ENCODE assay signal across 9 mouse cellular contexts in the genomic region with DNA sequence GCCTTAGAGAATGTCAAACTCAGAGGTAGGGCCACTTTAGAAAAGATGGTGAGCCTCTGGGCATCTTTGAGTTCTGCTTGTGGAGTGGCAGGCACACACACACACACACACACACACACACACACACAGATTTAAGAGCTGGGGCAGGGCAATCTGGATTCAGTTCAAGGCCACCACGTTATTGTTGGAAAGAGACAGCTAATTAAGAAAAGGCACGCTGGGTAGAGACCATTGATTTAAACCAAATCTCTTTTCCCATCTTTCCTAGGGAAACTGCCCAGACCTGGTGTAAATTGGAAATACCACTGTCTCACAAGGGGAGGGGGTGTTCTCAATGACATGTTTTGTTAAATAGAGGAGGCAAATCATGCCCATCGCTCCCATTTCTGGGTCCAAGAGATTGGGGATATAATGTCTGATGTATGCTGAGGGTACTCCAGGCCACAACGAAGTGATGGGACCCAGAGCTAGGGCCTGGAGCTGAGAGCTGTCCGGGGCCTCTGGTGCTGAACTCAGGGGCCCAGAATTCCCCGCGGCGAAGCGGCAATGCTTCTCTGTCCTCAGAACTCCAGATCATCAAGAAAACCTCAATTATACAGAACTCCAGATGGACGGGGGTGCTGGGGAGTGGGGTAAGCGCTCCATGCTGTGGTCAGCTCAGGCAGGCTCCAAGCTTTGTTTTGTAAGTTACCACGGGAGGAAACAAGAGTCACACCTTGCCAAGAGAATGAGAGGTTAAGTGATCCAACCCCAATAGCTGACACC. TPM values are rescaled to one million over a fixed set of nuclear protein-coding genes. Genes with fewer than 3 reads are reported as not detected.
A peak's percentile ranks its signal among the peaks of the same experiment; 100 is the strongest.
DNase-seq lines count a peak whose midpoint lies in the region; ATAC-seq and TF ChIP-seq lines count a peak whose summit lies in the region.
"Had no signal": no experiment of that assay in that cellular context is flagged by ENCODE, and none has a peak within 500 bp of the region (broad histone marks: within the 10 kb centered on the region; RNA-seq: fewer than 3 reads in every experiment).

No protein-coding gene starts in this region.

- peaks cover 32% of the 10 kb centered on the region for H3K4me1 ChIP-seq in neural tube, embryonic 12.5 days

- H3K9me3 ChIP-seq in neural tube, embryonic 12.5 days: 0 out of 2 replicates have a peak, but pooled peaks cover 4% of the 10 kb centered on the region

- peaks cover 37% of the 10 kb centered on the region for H3K27me3 ChIP-seq in neural tube, embryonic 12.5 days (replicated peaks)

- intact Hi-C loops in gastrocnemius, adult 2 months (cut with DNase I): no loop called here

- H3K27ac ChIP-seq in gastrocnemius, adult 2 months: no peak overlapping the region
- H3K27ac ChIP-seq in neural tube, embryonic 12.5 days: no peak overlapping the region

- H3K4me2 ChIP-seq in neural tube, embryonic 12.5 days (replicated peaks): peak overlapping the region; percentile 82

- ATAC-seq in neural tube, embryonic 12.5 days (ENCODE audit: low FRiP score, low read depth): no peak

- no peaks in the 10 kb centered on the region for H3K36me3 ChIP-seq in neural tube, embryonic 12.5 days

- DNase-seq in gastrocnemius, adult 2 months: peak; percentile 27
- DNase-seq in gastrocnemius, adult 8-10 months (ENCODE audit: low spot score in 2 of 2): no peak
- peak; percentile 49 for DNase-seq in right cerebral cortex, postnatal 14 days
- DNase-seq in right cerebral cortex, postnatal 36 days (ENCODE audit: low spot score in 2 of 2): no peak
- DNase-seq in forelimb bud, embryonic 11.5 days (ENCODE audit: low read depth, low spot score): peak; percentile 52
- DNase-seq in gastrocnemius, adult 18-20 months (ENCODE audit: low spot score): no peak
- no peak for DNase-seq in urinary bladder, postnatal 10 days (ENCODE audit: low spot score)

- TF ChIP-seq CTCF in gastrocnemius, adult 2 months (IDR thresholded peaks at IDR 0.05): no peak

- H3K4me3 ChIP-seq in gastrocnemius, adult 2 months: no peak overlapping the region
- peak overlapping the region; percentile 53 for H3K4me3 ChIP-seq in neural tube, embryonic 12.5 days

- peak overlapping the region; percentile 73; the same call in 1 of the 2 replicates for H3K9ac ChIP-seq in neural tube, embryonic 12.5 days

- WGBS in neural tube, embryonic 12.5 days: 8% methylated on average over 12 of the region's 12 CpGs

RNA-seq across cellular contexts. Expression of gene Sez6l, which starts 1.7 kb away (rescaled TPM):
- not detected for total RNA-seq in gastrocnemius, adult 2 months (2021)
- total RNA-seq in gastrocnemius, adult 8-10 months (2022): under 1 TPM in 3 of 4 experiments, not detected in 1; 0.04 to 0.19 (median 0.05) TPM
- 12.0 and 13.0 TPM in 2 replicates for polyA plus RNA-seq in neural tube, embryonic 12.5 days (2016; fragmentation: Nextera tagmentation; extraction: Ambion mirVana)
- under 1 TPM in 1 of 2 experiments, not detected in 1; 0.02 TPM for total RNA-seq in gastrocnemius, adult 18-20 months (2021)
- polyA plus RNA-seq: C2C12 had no signal

Comparison
In these comparisons a context has a peak if more than half of its experiments do, and no peak if none do; other contexts are left out.
1. DNase-seq: peak in gastrocnemius, adult 2 months (single experiment), right cerebral cortex, postnatal 14 days (single experiment) and forelimb bud, embryonic 11.5 days (single experiment); none in gastrocnemius, adult 8-10 months (0 of 2), right cerebral cortex, postnatal 36 days (0 of 2), gastrocnemius, adult 18-20 months (single experiment) and urinary bladder, postnatal 10 days (single experiment).